Mouse (Mus musculus): ENCODE results near the gene 4931414P19Rik. TPM values are rescaled to one million over a fixed set of nuclear protein-coding genes. Genes with fewer than 3 reads are reported as not detected.
"Not testable (repeated sequence)": the region's sequence is repeated elsewhere in the genome, so short reads cannot be mapped to it uniquely, and the experiment has no call there.

4931414P19Rik gene
- total RNA-seq, 2 experiments from 2014 or later, result 8.3 to 9.0 TPM

DNA sequence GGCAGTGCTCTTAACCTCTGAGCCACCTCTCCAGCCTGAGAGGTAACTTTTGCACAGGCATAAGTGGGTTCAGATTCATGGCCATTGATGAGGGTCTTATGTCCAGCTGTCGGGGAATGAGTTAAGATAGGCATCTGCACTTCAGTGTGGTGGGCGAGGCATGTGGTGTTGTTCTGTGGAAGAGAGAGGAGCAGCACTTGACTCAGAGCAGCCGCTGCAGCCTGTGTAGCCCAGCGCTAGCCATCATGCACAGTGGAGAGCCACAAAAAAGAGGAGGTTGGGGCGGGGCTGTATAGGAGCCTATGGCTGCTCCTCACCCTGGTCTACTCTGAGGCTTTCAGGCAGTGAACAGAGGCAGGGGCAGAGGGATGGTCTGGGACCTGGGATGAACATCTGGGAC lies 22.3 kb upstream of the 4931414P19Rik start:
- Histone ChIP-seq H3K27ac (no peak overlapping the region), H3K4me3 (no peak overlapping the region)
- intact Hi-C loops (cut with DNase I), result no loop called here
- no peak for TF ChIP-seq CTCF (IDR thresholded peaks at IDR 0.05)
- no peak for DNase-seq (ENCODE audit: extremely low spot score in 1 of 2, low spot score in 2 of 2)

DNA sequence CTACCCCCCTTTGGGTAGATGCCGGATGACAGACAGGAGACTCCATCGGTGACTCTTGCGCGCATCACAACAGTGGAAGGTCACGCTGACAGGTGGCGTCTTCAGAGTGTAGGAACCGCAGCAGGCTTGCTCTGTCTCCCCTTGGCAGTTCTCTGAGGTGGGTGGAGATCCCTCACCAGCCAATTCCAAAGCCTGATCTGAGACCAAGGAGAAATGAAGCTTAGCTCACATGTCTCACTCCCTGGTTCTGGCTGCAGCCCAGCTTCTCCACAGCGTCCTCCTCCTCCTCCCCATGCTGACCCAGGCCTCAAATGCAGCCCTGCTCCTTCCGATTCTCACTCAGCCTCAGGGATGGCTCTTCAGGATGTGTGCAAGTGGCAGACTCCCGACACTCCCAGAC lies 19.2 kb upstream of the 4931414P19Rik start:
- no peak for DNase-seq (ENCODE audit: extremely low spot score in 1 of 2, low spot score in 2 of 2)
- peak overlapping the region; percentile 19; the same call in 1 of the 2 replicates for H3K27ac ChIP-seq
- intact Hi-C loops (cut with DNase I), result no loop called here
- H3K4me3 ChIP-seq, result no peak overlapping the region
- no peak for TF ChIP-seq CTCF (IDR thresholded peaks at IDR 0.05)

- no peak for TF ChIP-seq CTCF (IDR thresholded peaks at IDR 0.05)
- Histone ChIP-seq H3K27ac (no peak overlapping the region), H3K4me3 (no peak overlapping the region)
- intact Hi-C loops (cut with DNase I), result no loop called here
- no peak for DNase-seq (ENCODE audit: extremely low spot score in 1 of 2, low spot score in 2 of 2)
These were observed 17.5 kb upstream of the 4931414P19Rik start for GRCm38 (mm10) chr14:54623334-54623733.

- H3K27ac ChIP-seq, result no peak within 1 kb of the TSS
- intact Hi-C loops (cut with DNase I), result no loop called here
- TF ChIP-seq CTCF (IDR thresholded peaks at IDR 0.05), result no peak
- H3K4me3 ChIP-seq, result no peak within 1 kb of the TSS
- DNase-seq (ENCODE audit: extremely low spot score in 1 of 2, low spot score in 2 of 2), result no peak
These were observed 15.3 kb upstream of the 4931414P19Rik start, which contains the start of gene Psmb11 for GRCm38 (mm10) chr14:54621133-54621532. TSS of gene Psmb11 (plus strand) at chr14:54621433.

GRCm38 (mm10) chr14:54617897-54618365 lies 12.1 kb upstream of the 4931414P19Rik start, which contains the start of gene Psmb5:
TSS of gene Psmb5 (minus strand) at chr14:54618022.
- intact Hi-C loops (cut with DNase I), result no loop called here
- no peak for TF ChIP-seq CTCF (IDR thresholded peaks at IDR 0.05)
- H3K27ac ChIP-seq, result peak within 1 kb of the TSS; percentile 96
- H3K4me3 ChIP-seq, result peak within 1 kb of the TSS; percentile 76
- peak; percentile 84 to 88 for DNase-seq (ENCODE audit: extremely low spot score in 1 of 2, low spot score in 2 of 2)

DNA sequence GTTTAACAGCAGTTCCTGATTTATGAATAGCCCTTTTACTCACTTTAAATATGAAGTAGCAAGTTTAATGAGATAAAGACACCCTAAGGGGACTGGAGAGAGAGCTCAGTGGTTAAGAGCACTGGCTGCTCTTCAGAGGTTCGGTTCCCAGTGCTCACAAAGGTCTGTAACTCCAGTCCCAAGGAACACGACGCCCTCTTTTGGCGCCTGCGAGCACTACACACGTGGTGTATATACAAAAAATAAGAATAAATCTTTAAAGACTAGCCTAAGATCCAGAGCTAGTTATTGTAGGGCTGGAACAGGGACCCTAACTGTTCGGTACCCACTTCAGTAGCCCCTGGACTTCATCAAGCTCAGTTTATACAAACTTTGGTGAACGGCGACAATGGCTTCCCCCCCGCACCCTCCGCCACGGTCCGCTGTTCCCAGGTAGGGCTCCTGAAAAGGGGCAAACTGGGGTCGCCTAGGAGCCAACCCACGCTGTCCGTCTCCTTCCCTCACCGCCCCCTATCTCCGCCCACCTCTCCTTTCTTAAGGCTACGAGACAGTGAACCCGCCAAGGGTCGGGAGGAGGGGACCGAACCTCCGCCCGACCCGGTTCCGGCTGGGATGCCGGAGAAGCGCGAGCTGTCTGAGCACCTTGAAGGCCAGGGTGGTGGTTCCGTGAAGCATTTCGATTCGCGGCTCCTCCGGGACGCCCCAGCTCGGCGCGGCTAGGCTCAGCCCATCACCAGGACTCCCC lies 11.5 kb upstream of the 4931414P19Rik start:
- peak overlapping the region; percentile 96 for H3K27ac ChIP-seq
- intact Hi-C loops (cut with DNase I), result no loop called here
- peak overlapping the region; percentile 76 for H3K4me3 ChIP-seq
- peak; percentile 18 for TF ChIP-seq CTCF (IDR thresholded peaks at IDR 0.05)
- DNase-seq (ENCODE audit: extremely low spot score in 1 of 2, low spot score in 2 of 2), result no peak

GRCm38 (mm10) chr14:54616226-54616825 lies 10.5 kb upstream of the 4931414P19Rik start:
- no peak for DNase-seq (ENCODE audit: extremely low spot score in 1 of 2, low spot score in 2 of 2)
- Histone ChIP-seq H3K4me3 (no peak overlapping the region), H3K27ac (no peak overlapping the region)
- intact Hi-C loops (cut with DNase I), result no loop called here
- TF ChIP-seq CTCF (IDR thresholded peaks at IDR 0.05), result no peak

DNA sequence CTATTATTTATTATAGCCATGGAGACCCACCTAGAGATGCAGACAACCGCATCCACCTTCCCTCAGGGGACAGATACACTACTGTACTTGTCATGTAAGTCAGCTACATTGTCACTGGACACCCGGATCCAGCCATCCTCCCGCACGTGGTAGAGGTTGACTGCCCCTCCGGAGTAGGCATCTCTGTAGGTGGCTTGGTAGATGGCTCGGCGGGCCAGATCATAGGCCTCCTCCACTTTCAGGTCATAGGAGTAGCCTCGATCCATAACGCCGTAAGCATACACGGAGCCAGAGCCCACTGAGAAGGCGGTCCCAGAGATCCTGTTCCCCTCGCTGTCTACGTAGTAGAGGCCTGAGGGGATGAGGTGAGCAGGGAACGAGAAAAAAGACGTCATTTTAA lies 8.3 kb upstream of the 4931414P19Rik start:
- DNase-seq (ENCODE audit: extremely low spot score in 1 of 2, low spot score in 2 of 2); intact Hi-C loops (cut with DNase I); H3K27ac ChIP-seq; H3K4me3 ChIP-seq: not testable (repeated sequence)

DNA sequence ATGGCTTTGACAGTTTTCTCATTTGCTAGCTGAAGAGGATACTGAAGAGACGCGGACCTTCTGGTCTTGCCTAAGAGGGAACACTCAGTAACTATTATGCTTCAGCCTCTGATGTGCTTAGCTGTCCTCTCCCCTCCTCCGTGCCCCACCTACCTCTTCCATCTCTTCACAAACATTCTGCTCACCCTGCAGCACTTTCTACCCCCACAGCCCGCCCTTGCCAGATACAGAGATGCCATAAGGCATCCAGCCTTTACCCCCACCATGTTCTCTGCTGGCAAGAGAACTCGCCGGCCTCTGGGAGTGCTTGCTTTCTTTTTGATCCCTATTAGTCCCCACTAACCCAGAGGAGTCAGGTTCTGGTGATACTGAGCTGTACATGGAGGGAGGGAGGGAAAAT lies 4.9 kb upstream of the 4931414P19Rik start:
- intact Hi-C loops (cut with DNase I), result loop anchor here (2.0 kb wide), 1 partner anchor 18 kb away; no protein-coding TSS in a partner anchor
- no peak for TF ChIP-seq CTCF (IDR thresholded peaks at IDR 0.05)
- DNase-seq (ENCODE audit: extremely low spot score in 1 of 2, low spot score in 2 of 2), result no peak
- Histone ChIP-seq H3K4me3 (no peak overlapping the region), H3K27ac (peak overlapping the region; percentile 71)

DNA sequence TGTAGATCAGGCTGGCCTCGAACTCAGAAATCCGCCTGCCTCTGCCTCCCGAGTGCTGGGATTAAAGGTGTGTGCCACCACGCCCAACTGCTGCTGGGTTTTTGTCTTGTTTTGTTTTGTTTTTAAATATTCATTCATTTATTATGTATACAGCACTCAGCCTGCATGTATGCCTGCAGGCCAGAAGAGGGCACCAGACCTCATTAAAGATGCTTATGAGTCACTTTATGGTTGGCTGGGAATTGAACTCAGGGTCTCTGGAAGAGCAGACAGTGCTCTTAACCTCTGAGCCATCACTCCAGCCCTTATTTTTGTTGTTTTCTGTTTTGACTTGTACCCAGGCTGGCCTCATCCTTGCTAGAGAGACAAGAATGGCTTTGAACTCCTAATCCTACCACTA lies 4.2 kb upstream of the 4931414P19Rik start:
- TF ChIP-seq CTCF (IDR thresholded peaks at IDR 0.05), result peak; percentile 58
- Histone ChIP-seq H3K27ac (peak overlapping the region; percentile 71), H3K4me3 (no peak overlapping the region)
- intact Hi-C loops (cut with DNase I), result loop anchor here (2.0 kb wide), 1 partner anchor 17 kb away; no protein-coding TSS in a partner anchor
- DNase-seq (ENCODE audit: extremely low spot score in 1 of 2, low spot score in 2 of 2), result no peak

DNA sequence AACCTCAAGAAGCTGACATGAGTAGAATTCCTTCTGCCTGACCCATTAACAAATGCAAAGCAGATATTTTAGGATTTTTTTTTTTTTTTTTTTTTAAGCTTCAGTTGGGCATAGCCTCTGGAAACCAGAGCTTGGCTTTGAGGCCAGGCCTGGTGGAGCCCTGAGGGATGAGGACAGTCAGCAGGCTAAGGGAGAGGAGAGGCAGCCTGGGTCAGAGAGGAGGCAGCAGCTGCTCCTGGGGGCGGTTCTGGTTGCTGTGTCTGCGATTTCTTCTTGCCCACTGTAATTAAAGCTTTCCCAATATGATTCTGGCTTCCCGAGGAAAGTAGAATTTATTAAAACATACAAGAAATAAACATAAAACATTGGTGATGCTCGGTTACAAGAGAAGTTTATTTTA lies 3.5 kb upstream of the 4931414P19Rik start:
- peak overlapping the region; percentile 32; the same call in 1 of the 2 replicates for H3K27ac ChIP-seq
- intact Hi-C loops (cut with DNase I), result no loop called here
- TF ChIP-seq CTCF (IDR thresholded peaks at IDR 0.05), result no peak
- no peak for DNase-seq (ENCODE audit: extremely low spot score in 1 of 2, low spot score in 2 of 2)
- no peak overlapping the region for H3K4me3 ChIP-seq

DNA sequence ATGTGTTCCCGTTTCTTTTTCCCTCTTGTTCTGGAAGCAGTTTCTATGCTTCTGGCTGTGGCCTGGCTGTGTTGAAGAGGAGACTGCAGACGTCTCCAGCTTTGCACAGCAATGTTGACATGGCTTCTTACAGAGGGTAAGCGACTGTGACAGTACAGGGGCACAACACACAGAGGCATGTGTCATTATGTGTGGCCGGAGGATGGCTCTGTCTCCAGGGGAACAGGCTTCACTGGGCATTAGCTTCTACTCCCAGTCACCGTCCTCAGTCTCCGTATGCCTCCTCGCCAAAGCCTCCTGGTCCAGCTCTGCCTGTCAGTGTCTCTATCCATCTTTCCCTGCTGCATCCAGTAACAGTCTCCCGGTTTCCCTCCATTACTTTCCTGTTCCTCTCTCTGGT lies 1.4 kb upstream of the 4931414P19Rik start:
- TF ChIP-seq CTCF (IDR thresholded peaks at IDR 0.05), result no peak
- H3K4me3 ChIP-seq, result no peak overlapping the region
- no peak for DNase-seq (ENCODE audit: extremely low spot score in 1 of 2, low spot score in 2 of 2)
- intact Hi-C loops (cut with DNase I), result no loop called here
- H3K27ac ChIP-seq, result no peak overlapping the region

All from left cerebral cortex, adult 2 months (tissue).